ENCODE assay signal across 11 mouse cellular contexts in genomic region chr10:117216793-117217192, GRCm38 (mm10). TPM values are rescaled to one million over a fixed set of nuclear protein-coding genes. Genes with fewer than 3 reads are reported as not detected.
DNase-seq lines count a peak whose midpoint lies in the region; ATAC-seq and TF ChIP-seq lines count a peak whose summit lies in the region.
"Had no signal": no experiment of that assay in that cellular context is flagged by ENCODE, and none has a peak within 500 bp of the region (broad histone marks: within the 10 kb centered on the region; RNA-seq: fewer than 3 reads in every experiment).

No protein-coding gene starts in this region.

- H3K27me3 ChIP-seq in lung, postnatal 0 days (replicated peaks; ENCODE audit: insufficient read depth, low read length) = no peaks in the 10 kb centered on the region
- no peaks in the 10 kb centered on the region for H3K27me3 ChIP-seq in spleen, adult 2 months (ENCODE audit: control insufficient read depth, insufficient read depth, low read length)

- TF ChIP-seq POLR2A in spleen, adult 2 months (IDR thresholded peaks at IDR 0.05; ENCODE audit: low read depth, low read length) = no peak

- H3K4me3 ChIP-seq in lung, postnatal 0 days (ENCODE audit: low read depth, low read length) = no peak overlapping the region
- no peak overlapping the region for H3K4me3 ChIP-seq in spleen, adult 2 months (ENCODE audit: extremely low read depth, insufficient read depth, insufficient read length)
- H3K4me3 ChIP-seq: myocyte had no signal

- H3K27ac ChIP-seq in lung, postnatal 0 days (ENCODE audit: low read length) = no peak overlapping the region
- H3K27ac ChIP-seq in spleen, adult 2 months (ENCODE audit: insufficient read depth, low read length) = no peak overlapping the region

- DNase-seq in adrenal gland, postnatal 14 days = peak; percentile 69
- no peak for DNase-seq in adrenal gland, postnatal 4 days (ENCODE audit: low spot score in 2 of 2)
- peak; percentile 61 to 65 for DNase-seq in layer of hippocampus, postnatal 10 days (ENCODE audit: low spot score in 2 of 2)
- no peak for DNase-seq in layer of hippocampus, adult 9-10 months (ENCODE audit: low spot score)
- DNase-seq in ZHBTc4 (ENCODE audit: low read depth, low spot score) = peak; percentile 81
- DNase-seq in lung, postnatal 0 days (ENCODE audit: low spot score) = peak; percentile 52
- DNase-seq in spleen, adult 2 months (ENCODE audit: low read depth in 1 of 2, low spot score in 2 of 2) = peak; percentile 61 to 62

- no peaks in the 10 kb centered on the region for H3K4me1 ChIP-seq in lung, postnatal 0 days (ENCODE audit: insufficient read depth, low read depth, low read length)
- H3K4me1 ChIP-seq in spleen, adult 2 months (ENCODE audit: control insufficient read depth, insufficient read depth, insufficient read length) = peaks cover 4% of the 10 kb centered on the region; the same call in 1 of the 2 replicates

- peaks cover 34% of the 10 kb centered on the region for H3K36me3 ChIP-seq in lung, postnatal 0 days (ENCODE audit: insufficient read depth, low read length)
- peaks cover 25% of the 10 kb centered on the region for H3K36me3 ChIP-seq in spleen, adult 2 months (ENCODE audit: control insufficient read depth, insufficient read depth, low read length)

- peak; percentile 33 for ATAC-seq in granulocyte monocyte progenitor cell, adult 5-6 weeks (replicated peaks; ENCODE audit: poor library complexity, severe bottlenecking)
- ATAC-seq in lung, postnatal 0 days = 0 out of 2 replicates have a peak, but pooled peaks have one; percentile 34

- TF ChIP-seq CTCF in lung, postnatal 0 days (IDR thresholded peaks at IDR 0.05) = peak; percentile 88
- peak; percentile 70; the same call in 1 of the 2 replicates for TF ChIP-seq CTCF in spleen, adult 2 months (IDR thresholded peaks at IDR 0.05; ENCODE audit: extremely low read depth, insufficient read depth, insufficient read length, insufficient replicate concordance)

- no peak overlapping the region for H3K9ac ChIP-seq in lung, postnatal 0 days (replicated peaks; ENCODE audit: low read depth)

- no peaks in the 10 kb centered on the region for H3K9me3 ChIP-seq in lung, postnatal 0 days (ENCODE audit: low read length)

- TF ChIP-seq EP300 in lung, postnatal 0 days (IDR thresholded peaks at IDR 0.05) = no peak

- WGBS in lung, postnatal 0 days = 69% methylated on average over 5 of the region's 5 CpGs
- WGBS in spleen, adult 2 months = 67% methylated on average over 5 of the region's 5 CpGs

- H3K4me2 ChIP-seq in lung, postnatal 0 days (replicated peaks; ENCODE audit: low read depth, low read length) = no peak overlapping the region

RNA-seq across cellular contexts. Expression of gene Yeats4, which starts 7.5 kb away (rescaled TPM):
- 44.3 and 44.6 TPM in 2 replicates for total RNA-seq in adrenal gland, postnatal 14 days (2021)
- total RNA-seq in adrenal gland, postnatal 4 days (2021) = 10 to 100 TPM; 53.2 to 57.6 TPM
- total RNA-seq in layer of hippocampus, postnatal 10 days (2021) = 10 to 100 TPM; 50.6 to 57.3 TPM
- total RNA-seq in granulocyte monocyte progenitor cell, adult 5-6 weeks (2014; fragmentation: Nextera tagmentation) = 54.8 and 84.5 TPM in 2 replicates
- total RNA-seq in granulocyte monocyte progenitor cell, adult 5-6 weeks (2017) = 94.3 and 101 TPM in 2 replicates
- 49.7 and 52.8 TPM in 2 replicates for polyA plus RNA-seq in lung, postnatal 0 days (2015; fragmentation: Nextera tagmentation; extraction: Ambion mirVana)
- 27.5 and 29.4 TPM in 2 replicates for polyA plus RNA-seq in spleen, adult 2 months (2012; rRNA removed)

RNA-seq across cellular contexts. Expression of gene 9530003J23Rik, which starts 21.7 kb away (rescaled TPM):
- not detected in 2 replicates for total RNA-seq in adrenal gland, postnatal 14 days (2021)
- not detected for total RNA-seq in adrenal gland, postnatal 4 days (2021)
- not detected for total RNA-seq in layer of hippocampus, postnatal 10 days (2021)
- total RNA-seq in granulocyte monocyte progenitor cell, adult 5-6 weeks (2014; fragmentation: Nextera tagmentation) = not detected in 2 replicates
- not detected in 2 replicates for total RNA-seq in granulocyte monocyte progenitor cell, adult 5-6 weeks (2017)
- 3.3 and 4.1 TPM in 2 replicates for polyA plus RNA-seq in lung, postnatal 0 days (2015; fragmentation: Nextera tagmentation; extraction: Ambion mirVana)
- not detected in 2 replicates for polyA plus RNA-seq in spleen, adult 2 months (2012; rRNA removed)
- total RNA-seq: ES-E14 had no signal
- polyA plus RNA-seq: heart, embryonic 16.5 days; myocyte had no signal

Comparison
In these comparisons a context has a peak if more than half of its experiments do, and no peak if none do; other contexts are left out.
1. DNase-seq: peak in adrenal gland, postnatal 14 days (single experiment), layer of hippocampus, postnatal 10 days (2 of 2), ZHBTc4 (single experiment), lung, postnatal 0 days (single experiment) and spleen, adult 2 months (2 of 2); none in adrenal gland, postnatal 4 days (0 of 2) and layer of hippocampus, adult 9-10 months (single experiment).